In the genomic region with DNA sequence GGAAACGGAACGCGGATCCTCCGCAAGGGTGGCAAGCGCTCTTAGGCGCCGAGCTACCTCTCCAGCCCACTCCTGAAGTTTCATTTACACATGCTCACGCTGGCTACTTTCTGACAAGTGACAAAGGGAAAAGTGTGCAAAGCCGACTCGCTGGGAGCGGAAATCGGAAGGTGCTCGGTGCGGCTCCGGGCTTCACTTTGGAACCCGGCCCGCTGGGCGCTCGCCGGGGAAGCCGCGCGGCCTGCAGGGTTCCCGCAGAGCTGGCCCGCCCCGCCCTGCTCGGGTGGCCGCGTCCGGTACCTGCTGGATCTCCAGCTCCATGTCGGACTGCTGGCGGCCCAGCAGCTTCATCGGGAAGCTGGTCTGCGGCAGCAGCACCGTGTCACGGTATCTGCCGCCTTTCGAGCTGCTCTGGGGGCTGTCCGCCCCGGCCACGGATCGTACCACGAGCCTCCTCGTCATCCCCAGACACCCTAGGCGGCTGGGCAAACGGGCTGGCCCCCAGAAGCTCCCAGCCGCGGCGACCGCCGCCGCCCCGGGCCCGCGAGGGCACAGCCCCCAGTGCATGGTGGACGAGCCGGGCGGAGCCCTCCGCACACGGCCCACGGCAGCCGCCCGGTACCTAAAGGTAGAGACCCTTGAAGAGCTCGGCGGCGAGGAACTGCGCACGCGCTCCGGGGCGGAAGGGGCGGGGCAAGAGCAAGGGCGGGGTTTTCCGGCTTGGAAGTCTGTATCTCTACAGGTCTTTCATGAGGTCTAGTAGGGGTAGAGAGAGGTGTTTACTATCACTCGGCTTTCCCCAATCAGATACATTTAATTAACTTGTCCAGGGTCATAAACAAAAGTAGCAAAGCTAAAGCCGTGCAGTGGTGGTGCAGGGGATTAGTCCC, we compare ENCODE assay signal across 8 mouse cellular contexts. TPM values are rescaled to one million over a fixed set of nuclear protein-coding genes. Genes with fewer than 3 reads are reported as not detected.
DNase-seq lines count a peak whose midpoint lies in the region; ATAC-seq lines count a peak whose summit lies in the region.

A gene (minus strand): TSS at position 676 of the 890 bp plus-strand sequence.

- no peaks in the 10 kb centered on the region for H3K9me3 ChIP-seq in hindbrain, embryonic 10.5 days

- under 1% methylated on average over 76 of the region's 76 CpGs for WGBS in hindbrain, embryonic 10.5 days

- peaks cover 45% of the 10 kb centered on the region for H3K4me1 ChIP-seq in hindbrain, embryonic 10.5 days (replicated peaks)

- peak; percentile 84 for ATAC-seq in frontal cortex, adult (ENCODE audit: low TSS enrichment)

- peak; percentile 78 for DNase-seq in MEL-GATA-1-ER (ENCODE audit: extremely low read depth, low read depth)
- DNase-seq in cerebellum, adult 8-10 months, result peak; percentile 93
- peak; percentile 95 for DNase-seq in hindbrain, embryonic 10.5 days (ENCODE audit: low spot score)
- DNase-seq in layer of hippocampus, postnatal 10 days (ENCODE audit: low spot score in 2 of 2), result peak; percentile 89 to 93
- peak; percentile 94 for DNase-seq in lung, postnatal 10 days
- peak; percentile 93 for DNase-seq in ovary, postnatal 36 days (ENCODE audit: low spot score)
- peak; percentile 96 for DNase-seq in thymus, postnatal 25 days

- H3K36me3 ChIP-seq in hindbrain, embryonic 10.5 days, result peaks cover 32% of the 10 kb centered on the region

- H3K4me3 ChIP-seq in hindbrain, embryonic 10.5 days, result peak within 1 kb of the TSS; percentile 93

- H3K27ac ChIP-seq in hindbrain, embryonic 10.5 days, result peak within 1 kb of the TSS; percentile 93

- no peaks in the 10 kb centered on the region for H3K27me3 ChIP-seq in hindbrain, embryonic 10.5 days (ENCODE audit: insufficient read depth, poor library complexity, severe bottlenecking)

RNA-seq across cellular contexts. Expression of the gene that starts here (rescaled TPM):
- 21.1 and 25.7 TPM in 2 replicates for polyA plus RNA-seq in hindbrain, embryonic 10.5 days (2016; fragmentation: Nextera tagmentation; extraction: Ambion mirVana)
- total RNA-seq in layer of hippocampus, postnatal 10 days (2021), result 10 to 100 TPM; 30.2 to 35.5 TPM

Comparison
In these comparisons a context has a peak if more than half of its experiments do, and no peak if none do; other contexts are left out.
1. Peak in every context shown above with its lines: DNase-seq, ATAC-seq, H3K4me3 ChIP-seq and H3K27ac ChIP-seq.